Mouse (Mus musculus) stomach, embryonic 14.5 days (tissue): ENCODE results near the gene Reg4. TPM values are rescaled to one million over a fixed set of nuclear protein-coding genes. Genes with fewer than 3 reads are reported as not detected.

Experiments
- ATAC-seq: fragments of 200-750 bp; cut with Nextera tagmentation; 2 replicates; pipeline ENCODE4 v1.8.0; 2017; ENCODE audit warnings: low read depth, moderate TSS enrichment; ENCODE audit not compliant: insufficient number of reproducible peaks, insufficient read depth, low FRiP score
- H3K27ac ChIP-seq: fragments of 300-500 bp; sonication (generic); 2 replicates; pipeline ENCODE4 v1.5.1; 2014; ENCODE audit warnings: mild to moderate bottlenecking, low read length, moderate library complexity, mixed read lengths
- H3K27me3 ChIP-seq: fragments of 300-500 bp; sonication (generic); 2 replicates; pipeline ENCODE4 v1.6.1; 2014; ENCODE audit warnings: low read length, control low read depth, mixed read lengths; ENCODE audit not compliant: control insufficient read depth, insufficient read depth
- H3K36me3 ChIP-seq: fragments of 300-500 bp; sonication (generic); 2 replicates; pipeline ENCODE4 v1.6.1; 2014; ENCODE audit warnings: mild to moderate bottlenecking, control low read depth, low read length, moderate library complexity, mixed read lengths; ENCODE audit not compliant: control insufficient read depth, insufficient read depth
- H3K4me1 ChIP-seq: fragments of 300-500 bp; sonication (generic); 2 replicates; pipeline ENCODE4 v1.6.1; 2014; ENCODE audit warnings: low read length, control low read depth, mixed read lengths; ENCODE audit not compliant: control insufficient read depth, insufficient read depth
- H3K4me2 ChIP-seq: fragments of 300-500 bp; sonication (generic); replicated peaks from 2 replicates; pipeline ENCODE4 v1.6.1; 2014; ENCODE audit warnings: low read depth, low read length, control low read depth
- H3K4me3 ChIP-seq: fragments of 300-500 bp; sonication (generic); 2 replicates; pipeline ENCODE4 v1.5.1; 2014; ENCODE audit warnings: low read depth, low read length, control low read depth
- H3K9ac ChIP-seq: fragments of 300-500 bp; sonication (generic); replicated peaks from 2 replicates; pipeline ENCODE4 v1.6.1; 2014; ENCODE audit warnings: low read depth, mild to moderate bottlenecking, control low read depth, low read length, moderate library complexity, mixed read lengths
- H3K9me3 ChIP-seq: fragments of 300-500 bp; sonication (generic); 2 replicates; pipeline ENCODE4 v1.6.1; 2016; ENCODE audit warnings: low read depth, low read length, control low read depth; ENCODE audit not compliant: control insufficient read depth
- WGBS: fragments of 180-500 bp; shearing (Covaris S2); extraction: QIAGEN DNeasy Blood & Tissue Kit; methylation state at CpG from one replicate; pipeline ENCODE4 v1.1.7; 2014; 5-methylcytosine and 5-hydroxymethylcytosine counted together
- polyA plus RNA-seq: library from polyadenylated mRNA; unstranded; fragments of >200 nt; fragmentation: Nextera tagmentation; extraction: Ambion mirVana; gene quantifications from 2 replicates; pipeline ENCODE4 v1.2.1, GENCODE M21; 2014

Gene Reg4
- polyA plus RNA-seq, 1 experiment from 2014 or later, result not detected

- Histone ChIP-seq H3K36me3 (no peaks in the 10 kb centered on the region), H3K9ac (no peak overlapping the region), H3K27me3 (no peaks in the 10 kb centered on the region), H3K4me1 (no peaks in the 10 kb centered on the region), H3K9me3 (no peaks in the 10 kb centered on the region), H3K27ac (no peak overlapping the region), H3K4me2 (no peak overlapping the region), H3K4me3 (no peak overlapping the region)
- ATAC-seq, result no peak
- WGBS, result 6% methylated on average over 3 of the region's 3 CpGs
Measured at GRCm38 (mm10) chr3:98206977-98207376, 15.0 kb upstream of the Reg4 start.

GRCm38 (mm10) chr3:98209161-98209560 lies 12.8 kb upstream of the Reg4 start:
- ATAC-seq, result no peak
- Histone ChIP-seq H3K4me1 (no peaks in the 10 kb centered on the region), H3K9me3 (no peaks in the 10 kb centered on the region), H3K4me3 (no peak overlapping the region), H3K4me2 (no peak overlapping the region), H3K27ac (no peak overlapping the region), H3K27me3 (no peaks in the 10 kb centered on the region), H3K36me3 (no peaks in the 10 kb centered on the region), H3K9ac (no peak overlapping the region)
- 70% methylated on average over 4 of the region's 4 CpGs for WGBS

GRCm38 (mm10) chr3:98210860-98211259 lies 11.1 kb upstream of the Reg4 start:
- H3K36me3 ChIP-seq, result no peaks in the 10 kb centered on the region
- H3K27ac ChIP-seq, result no peak overlapping the region
- H3K4me1 ChIP-seq, result no peaks in the 10 kb centered on the region
- ATAC-seq, result no peak
- H3K4me3 ChIP-seq, result no peak overlapping the region
- H3K9me3 ChIP-seq, result no peaks in the 10 kb centered on the region
- H3K27me3 ChIP-seq, result no peaks in the 10 kb centered on the region
- no peak overlapping the region for H3K4me2 ChIP-seq
- 27% methylated on average over 10 of the region's 10 CpGs for WGBS
- no peak overlapping the region for H3K9ac ChIP-seq

- no peaks in the 10 kb centered on the region for H3K4me1 ChIP-seq
- no peak overlapping the region for H3K9ac ChIP-seq
- no peak overlapping the region for H3K4me3 ChIP-seq
- no peak overlapping the region for H3K27ac ChIP-seq
- no peak overlapping the region for H3K4me2 ChIP-seq
- ATAC-seq, result no peak
- no peaks in the 10 kb centered on the region for H3K36me3 ChIP-seq
- 69% methylated on average over 7 of the region's 7 CpGs for WGBS
- no peaks in the 10 kb centered on the region for H3K9me3 ChIP-seq
- H3K27me3 ChIP-seq, result no peaks in the 10 kb centered on the region
Measured at GRCm38 (mm10) chr3:98211301-98212081, 10.5 kb upstream of the Reg4 start.

- no peaks in the 10 kb centered on the region for H3K27me3 ChIP-seq
- H3K36me3 ChIP-seq, result no peaks in the 10 kb centered on the region
- H3K9me3 ChIP-seq, result no peaks in the 10 kb centered on the region
- WGBS, result 66% methylated on average over 3 of the region's 3 CpGs
- ATAC-seq, result no peak
- no peak overlapping the region for H3K4me2 ChIP-seq
- no peaks in the 10 kb centered on the region for H3K4me1 ChIP-seq
- no peak overlapping the region for H3K27ac ChIP-seq
- H3K4me3 ChIP-seq, result no peak overlapping the region
- no peak overlapping the region for H3K9ac ChIP-seq
Measured at GRCm38 (mm10) chr3:98216296-98216695, 5.7 kb upstream of the Reg4 start.

- H3K9me3 ChIP-seq, result no peaks in the 10 kb centered on the region
- H3K36me3 ChIP-seq, result no peaks in the 10 kb centered on the region
- ATAC-seq, result no peak
- H3K4me1 ChIP-seq, result peaks cover 10% of the 10 kb centered on the region
- H3K9ac ChIP-seq, result no peak overlapping the region
- H3K27me3 ChIP-seq, result no peaks in the 10 kb centered on the region
- H3K4me2 ChIP-seq, result no peak overlapping the region
- no peak overlapping the region for H3K27ac ChIP-seq
- WGBS, result 48% methylated on average over 3 of the region's 3 CpGs
- no peak overlapping the region for H3K4me3 ChIP-seq
Measured at GRCm38 (mm10) chr3:98223263-98223662, 1.3 kb downstream of the Reg4 start.

- no peaks in the 10 kb centered on the region for H3K36me3 ChIP-seq
- no peak overlapping the region for H3K4me3 ChIP-seq
- H3K4me2 ChIP-seq, result no peak overlapping the region
- H3K4me1 ChIP-seq, result peaks cover 10% of the 10 kb centered on the region
- peak; percentile 64; the same call in 1 of the 2 replicates for ATAC-seq
- H3K27me3 ChIP-seq, result no peaks in the 10 kb centered on the region
- 7% methylated on average over 9 of the region's 9 CpGs for WGBS
- H3K9ac ChIP-seq, result no peak overlapping the region
- no peaks in the 10 kb centered on the region for H3K9me3 ChIP-seq
- H3K27ac ChIP-seq, result peak overlapping the region; percentile 55; the same call in 1 of the 2 replicates
Measured at GRCm38 (mm10) chr3:98223783-98224580, 2.0 kb downstream of the Reg4 start.

- Histone ChIP-seq H3K4me3 (no peak overlapping the region), H3K27ac (peak overlapping the region; percentile 80; the same call in 1 of the 2 replicates), H3K9me3 (no peaks in the 10 kb centered on the region), H3K4me2 (no peak overlapping the region), H3K4me1 (peaks cover 10% of the 10 kb centered on the region), H3K9ac (no peak overlapping the region), H3K27me3 (no peaks in the 10 kb centered on the region), H3K36me3 (no peaks in the 10 kb centered on the region)
- no peak for ATAC-seq
- WGBS, result 90% methylated on average over 7 of the region's 7 CpGs
Measured at GRCm38 (mm10) chr3:98224975-98225374, 3.0 kb downstream of the Reg4 start.
